Mouse (Mus musculus) left cerebral cortex, postnatal 36 days (tissue): Measurements from ENCODE around the gene Macrod2. TPM values are rescaled to one million over a fixed set of nuclear protein-coding genes. Genes with fewer than 3 reads are reported as not detected.

ENCODE experiments used
- DNase-seq, 2 experiments: peaks; one replicate each; pipeline ENCODE4 v3.0.0; 2021 to 2022; ENCODE audit warnings: low spot score in 2 of 2, mixed read lengths in 1 of 2
- intact Hi-C: fragments of 180-260 bp; cut with DNase I; formaldehyde crosslinking; loops from one replicate; pipeline ENCODE4 v1.15.1; 2025
- total RNA-seq, 2 experiments: library from RNA; stranded (reverse); gene quantifications; 2 replicates each; pipeline ENCODE4 v1.2.3; 2021

Macrod2 gene
- total RNA-seq, 2 experiments from 2014 or later = 47.2 to 55.6 TPM

DNA sequence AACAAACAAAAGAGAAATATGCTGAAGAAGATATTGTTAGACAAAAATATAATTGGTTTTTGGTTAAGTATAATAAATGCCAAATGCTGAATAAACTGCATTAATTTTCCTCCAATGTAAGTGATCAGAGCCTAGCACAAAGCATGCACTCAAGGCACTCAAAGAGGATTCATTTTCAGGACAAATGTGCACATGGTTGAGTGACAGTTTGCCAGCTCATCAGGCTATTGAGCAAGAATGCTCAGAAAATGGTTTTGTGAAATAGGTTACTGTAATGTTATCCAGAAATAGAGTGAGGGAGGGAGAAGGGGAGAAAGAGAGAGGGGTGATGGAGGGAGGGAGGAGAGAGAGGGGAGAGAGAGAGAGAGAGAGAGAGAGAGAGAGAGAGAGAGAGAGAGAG lies 1268.9 kb downstream of the Macrod2 start:
- intact Hi-C loops = no loop called here
- no peak for DNase-seq

DNA sequence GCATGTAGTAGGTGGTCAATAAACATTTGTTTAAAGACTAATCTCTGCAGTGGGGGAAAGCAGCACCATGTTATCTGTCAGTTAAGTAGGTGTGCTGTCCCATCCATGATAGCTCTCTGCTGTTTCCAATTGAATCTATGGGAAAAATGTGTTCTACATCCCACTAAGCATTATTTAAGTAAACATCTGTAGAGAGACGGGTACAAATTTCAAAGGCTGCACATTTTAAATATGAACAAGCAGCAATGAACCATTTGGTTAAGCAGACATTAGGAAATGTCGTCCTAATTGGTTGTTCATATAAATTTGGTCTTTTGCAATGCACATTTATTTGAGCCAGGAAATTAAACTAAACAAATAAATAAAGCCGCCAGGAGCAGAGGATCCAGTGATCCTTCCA lies 1277.7 kb downstream of the Macrod2 start:
- DNase-seq = no peak
- intact Hi-C loops = no loop called here

DNA sequence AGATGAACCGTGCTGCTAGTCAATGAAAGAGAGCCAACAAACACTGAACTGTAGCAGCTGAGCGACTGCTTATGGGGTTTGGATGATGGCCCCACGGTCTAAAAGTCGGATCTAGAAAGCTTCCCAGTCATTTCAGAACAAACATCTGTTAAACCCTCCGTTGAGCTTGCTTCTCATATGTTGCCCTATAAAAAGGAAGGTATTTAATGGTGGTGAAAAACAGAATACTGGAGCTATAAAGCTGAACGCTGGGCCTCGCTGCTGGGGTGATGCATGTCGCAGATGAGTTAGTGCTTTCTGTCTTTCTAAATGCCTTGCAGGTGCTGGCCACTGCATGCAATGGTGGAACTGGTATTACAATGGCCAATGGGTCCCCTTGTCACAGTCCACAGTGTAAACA lies 1278.3 kb downstream of the Macrod2 start:
- intact Hi-C loops = no loop called here
- no peak for DNase-seq

DNA sequence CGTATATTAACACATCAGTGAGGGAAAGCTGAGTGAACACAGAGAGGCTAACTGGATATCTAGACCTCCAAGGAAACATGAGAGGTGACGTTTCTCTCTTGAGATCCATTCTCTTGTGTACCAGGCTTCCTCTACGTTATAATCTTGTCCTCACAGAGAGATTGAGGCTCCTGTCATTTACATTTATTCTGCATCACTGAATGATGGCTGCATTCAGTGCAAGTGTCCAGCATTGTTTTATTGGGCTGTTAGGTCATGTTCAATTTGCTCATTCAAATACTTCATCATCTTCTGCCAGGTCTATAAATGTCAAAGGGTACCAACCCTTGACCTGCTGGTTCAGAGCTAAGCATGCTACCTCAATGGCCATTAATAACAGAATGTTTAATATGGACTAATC lies 1302.4 kb downstream of the Macrod2 start:
- intact Hi-C loops = no loop called here
- no peak for DNase-seq

DNA sequence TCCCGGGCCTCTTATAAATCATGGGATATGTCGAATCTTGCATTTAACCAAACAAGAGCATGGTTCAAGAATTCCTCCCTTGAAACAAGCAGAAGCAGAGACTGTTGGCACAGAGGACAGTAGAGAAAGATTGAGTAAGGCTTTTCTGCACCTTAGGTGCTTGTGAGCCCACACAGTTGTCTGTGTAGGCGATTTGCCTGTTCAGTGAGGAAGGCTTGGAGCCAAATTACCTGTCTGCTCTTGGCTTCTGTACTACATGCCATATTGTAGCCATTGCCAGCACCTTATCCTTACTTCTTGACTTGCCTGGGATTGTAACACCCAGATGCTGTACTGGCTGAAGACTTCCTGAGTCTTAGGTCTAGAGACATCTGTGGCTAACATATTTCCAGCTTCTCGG lies 1303.2 kb downstream of the Macrod2 start:
- DNase-seq = no peak

DNA sequence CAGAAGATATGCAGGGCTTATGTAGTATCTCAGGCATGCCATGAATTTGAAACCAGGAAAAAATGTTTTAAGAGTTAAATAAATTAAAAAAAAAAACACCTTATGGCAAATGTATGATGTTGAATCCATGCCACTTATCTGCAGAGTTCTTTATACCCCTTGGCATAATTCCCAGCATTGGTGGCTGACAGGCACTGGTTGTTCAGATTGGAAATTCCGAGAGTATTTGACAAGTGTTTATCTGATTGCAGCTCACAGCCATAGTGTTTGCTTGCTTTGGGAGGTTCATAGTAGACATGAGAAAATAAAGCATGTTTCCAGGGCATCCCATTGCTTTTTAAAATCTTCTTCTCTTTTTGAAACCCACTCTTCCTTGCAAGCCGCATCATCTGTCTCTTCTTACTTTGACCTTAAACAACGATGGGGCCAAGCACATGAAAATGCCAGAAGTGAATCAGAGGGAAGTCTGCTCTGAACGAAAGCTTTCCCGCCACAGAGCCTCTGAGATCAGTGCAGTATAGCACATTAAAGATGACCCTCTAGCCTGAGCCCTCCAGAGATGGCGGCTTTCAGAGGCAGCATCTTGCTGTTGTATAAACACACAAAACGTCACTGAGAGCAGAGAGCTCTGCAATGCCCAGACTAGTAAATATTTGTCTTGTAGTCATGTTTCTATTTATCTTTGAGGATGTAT lies 1305.8 kb downstream of the Macrod2 start:
- no peak for DNase-seq
- intact Hi-C loops = no loop called here

More for the DNA sequence above, 1303.2 kb downstream of the Macrod2 start:
- intact Hi-C loops = no loop called here

DNA sequence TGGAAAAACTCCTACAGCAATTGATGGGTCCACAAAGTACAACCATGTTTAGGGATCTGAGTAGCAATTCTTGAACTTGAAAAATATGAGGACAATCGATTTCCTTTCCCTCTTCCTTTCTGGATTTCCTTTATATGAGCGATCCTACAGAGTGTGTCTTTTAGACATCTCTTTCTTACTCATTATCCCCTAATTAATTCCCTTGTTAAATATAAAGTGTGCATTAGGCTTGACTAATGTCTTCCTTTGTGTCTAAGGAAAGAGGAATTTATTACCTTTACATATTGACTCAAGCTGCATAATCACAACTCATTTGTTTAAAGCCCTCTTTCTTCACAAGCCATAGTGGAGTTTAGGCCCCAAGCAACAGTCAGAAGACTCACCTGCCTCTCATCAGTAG lies 1316.7 kb downstream of the Macrod2 start:
- DNase-seq = no peak
- intact Hi-C loops = no loop called here

DNA sequence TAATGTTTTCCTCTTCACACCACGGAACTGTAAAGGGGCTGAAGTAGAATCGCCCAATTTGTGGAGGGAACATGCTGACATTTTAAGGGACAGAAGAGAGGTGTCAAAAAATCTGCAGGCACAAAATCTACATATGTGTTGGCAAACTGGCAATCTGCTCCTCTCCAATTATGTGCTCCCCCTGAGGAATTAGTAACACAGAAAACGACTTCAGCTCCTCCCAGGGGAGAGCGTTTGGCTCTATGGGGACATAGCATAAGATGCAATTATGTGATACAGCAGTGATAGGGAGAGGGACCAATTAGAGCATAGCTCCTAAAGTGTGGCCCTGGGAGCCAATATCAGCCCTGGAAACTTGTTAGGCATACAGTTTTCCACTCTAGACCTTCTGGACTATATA lies 1317.2 kb downstream of the Macrod2 start:
- intact Hi-C loops = no loop called here
- DNase-seq = no peak

DNA sequence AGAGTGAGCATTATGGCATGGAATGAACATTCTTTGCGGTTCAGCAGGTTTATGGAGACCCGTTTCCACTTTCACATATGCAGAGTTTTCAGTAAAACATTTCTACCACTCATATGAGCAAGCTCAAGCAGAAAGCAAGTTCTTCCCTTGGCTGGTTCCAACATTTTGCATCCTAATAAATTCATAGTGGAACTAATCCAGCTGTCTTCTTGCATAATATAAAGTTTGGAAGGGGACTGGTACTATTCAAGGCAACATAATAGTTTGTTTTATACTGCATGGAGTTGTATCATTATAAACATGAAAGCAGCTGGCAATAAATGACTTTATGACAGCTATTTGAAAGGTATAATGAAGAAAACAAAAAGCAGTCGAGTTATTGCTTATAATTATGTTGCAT lies 1320.0 kb downstream of the Macrod2 start:
- intact Hi-C loops = no loop called here
- DNase-seq = no peak

DNA sequence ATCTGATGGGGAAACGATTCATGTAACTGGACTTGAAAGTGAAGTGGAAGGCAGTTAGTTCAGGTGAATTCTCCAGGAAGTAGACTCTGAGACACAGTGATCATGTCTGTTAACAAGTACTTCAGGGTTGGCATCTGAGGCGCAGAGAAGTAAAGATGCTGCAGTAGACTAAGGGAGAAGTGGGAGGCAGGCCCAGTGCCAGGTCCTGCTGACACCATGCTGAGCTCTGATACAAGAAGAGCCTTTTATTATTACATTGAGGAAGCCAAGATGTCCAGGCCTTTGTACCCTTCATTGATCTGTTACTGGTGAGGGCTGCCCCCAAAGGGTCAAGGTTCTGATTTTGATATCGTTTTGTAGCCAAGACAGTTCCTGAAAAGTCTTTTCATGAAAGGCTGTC lies 1327.4 kb downstream of the Macrod2 start:
- intact Hi-C loops = no loop called here
- DNase-seq = no peak

DNA sequence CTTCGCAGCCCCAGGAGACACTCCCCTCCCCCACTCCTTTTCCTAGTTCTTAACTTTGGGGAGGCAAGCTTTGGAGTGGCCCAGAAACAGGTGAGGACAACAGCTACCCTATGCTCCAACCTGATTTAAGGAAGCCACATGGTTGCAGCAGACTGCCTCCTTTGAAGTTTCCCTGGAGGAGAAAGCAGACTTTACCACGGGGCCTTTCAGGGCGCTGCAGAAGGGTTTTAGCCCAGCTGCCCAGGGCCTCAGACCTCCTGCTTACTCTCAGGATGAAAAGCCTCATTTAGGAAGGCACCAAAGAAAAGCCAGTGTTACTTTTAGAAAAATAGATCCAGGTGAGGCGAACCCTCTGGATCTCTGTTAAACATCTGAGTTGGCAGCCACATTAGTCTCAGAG lies 1333.9 kb downstream of the Macrod2 start:
- no peak for DNase-seq
- intact Hi-C loops = no loop called here

DNA sequence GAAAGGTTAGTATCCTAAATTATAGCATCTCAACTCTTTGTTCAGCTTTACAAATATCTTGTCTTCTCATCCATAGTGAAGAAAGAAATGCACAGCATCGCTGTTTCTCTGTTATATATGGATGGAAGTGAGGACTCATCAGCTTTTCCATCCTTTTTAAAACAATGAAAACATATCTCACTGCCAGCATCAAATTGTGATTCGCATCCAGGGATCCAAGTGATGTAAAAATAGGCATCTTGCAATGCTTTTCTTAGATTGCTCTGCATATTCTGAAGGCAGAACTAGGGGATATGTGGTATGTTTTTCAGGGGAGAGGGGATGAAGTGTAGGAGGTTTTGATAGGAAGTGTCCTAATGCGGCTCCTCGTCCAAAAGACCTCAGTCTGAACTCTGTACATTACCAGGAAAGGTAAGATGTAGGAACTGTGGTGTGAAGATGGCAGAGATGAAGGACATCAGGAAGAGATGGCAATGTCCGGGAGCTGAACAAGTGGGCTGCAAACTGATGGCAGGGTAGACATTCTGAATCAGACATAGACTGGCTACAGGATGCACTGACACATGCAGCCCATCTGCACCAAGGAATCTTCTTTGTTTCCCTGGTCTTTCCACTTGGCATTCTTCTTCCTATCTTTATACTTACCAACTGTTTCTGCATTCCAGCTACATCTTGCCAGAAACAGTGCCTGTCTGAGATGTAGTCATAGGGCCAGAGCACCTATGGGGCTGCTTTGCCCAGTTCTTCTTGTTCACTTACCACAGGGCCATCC lies 1341.8 kb downstream of the Macrod2 start:
- DNase-seq = peak in 1 of 2 experiments; percentile 37
- intact Hi-C loops = no loop called here

DNA sequence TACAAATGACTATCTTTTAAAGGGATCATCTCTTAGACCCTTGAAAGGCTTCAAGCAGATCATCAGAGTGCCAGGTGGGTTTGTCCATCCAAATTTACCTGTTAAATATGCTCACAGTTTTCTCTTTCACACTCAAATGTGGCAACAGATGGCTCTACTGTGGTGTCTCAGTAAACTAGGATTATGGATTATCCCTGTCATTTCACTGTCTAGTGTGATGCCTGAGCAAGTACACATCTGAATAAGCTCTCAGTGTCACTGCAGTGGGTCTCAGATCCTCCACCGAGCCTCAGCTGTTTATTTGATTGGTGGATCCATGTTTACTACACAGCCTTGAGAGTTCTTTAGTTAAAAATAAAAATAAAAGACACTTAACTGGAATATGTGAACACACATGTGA lies 1343.6 kb downstream of the Macrod2 start:
- intact Hi-C loops = no loop called here
- DNase-seq = no peak

DNA sequence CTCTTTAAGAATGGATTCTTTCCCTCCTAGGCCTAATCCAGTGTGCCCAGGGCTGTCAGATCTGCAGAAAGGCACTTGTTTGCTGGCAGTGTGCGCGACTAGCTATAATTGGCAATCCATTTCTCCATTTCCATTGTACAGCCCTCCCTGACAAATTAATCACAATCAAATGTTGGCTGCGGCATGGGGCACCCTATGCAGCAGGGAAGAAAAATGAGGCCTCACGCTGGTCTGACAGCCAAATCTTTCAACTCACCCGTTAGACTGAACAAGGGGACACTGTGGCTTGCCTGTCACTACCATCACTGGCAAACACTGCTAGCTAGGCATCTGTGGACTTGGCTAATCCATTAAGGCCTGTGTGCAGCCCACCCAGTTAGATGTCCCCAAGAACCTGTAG lies 1345.2 kb downstream of the Macrod2 start:
- intact Hi-C loops = no loop called here
- DNase-seq = no peak

DNA sequence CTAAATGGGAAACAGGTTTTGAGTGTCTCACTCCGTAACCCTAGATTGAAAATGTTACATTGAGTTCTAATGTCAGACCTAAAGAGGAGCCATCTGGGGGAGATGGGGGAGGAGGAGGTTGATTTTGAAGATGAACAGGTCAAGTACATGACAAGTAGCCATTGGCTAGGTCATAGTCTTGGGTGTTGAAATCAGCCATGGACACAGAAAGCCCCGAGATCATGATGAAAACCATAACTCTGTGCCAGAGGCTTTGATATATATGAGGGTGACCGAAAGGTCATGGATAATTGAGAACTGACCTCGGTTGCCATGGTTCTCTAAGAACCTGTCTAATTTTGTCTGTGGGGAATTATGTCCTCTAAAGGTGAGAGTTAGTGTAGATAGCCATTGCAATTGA lies 1405.1 kb downstream of the Macrod2 start:
- intact Hi-C loops = no loop called here
- DNase-seq = no peak

DNA sequence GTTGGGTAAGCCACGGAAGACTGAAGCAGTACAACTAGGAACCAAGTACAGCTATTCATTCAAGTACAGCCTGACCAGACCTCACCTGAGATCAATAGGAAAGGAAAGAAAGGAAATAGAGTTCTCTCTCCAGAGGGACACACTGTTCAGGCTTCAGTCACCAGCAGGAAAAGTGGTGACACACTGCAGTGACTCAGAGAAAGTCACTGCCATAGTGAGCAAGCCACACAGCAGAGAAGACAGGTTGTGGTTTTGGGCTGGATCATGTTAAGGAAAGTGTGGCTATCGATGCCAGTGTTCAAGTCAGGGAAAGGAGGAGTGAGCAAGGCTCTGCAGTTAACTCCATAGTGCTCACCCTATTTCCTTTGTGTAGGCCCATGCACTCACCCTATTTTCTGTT lies 1405.8 kb downstream of the Macrod2 start:
- DNase-seq = no peak
- intact Hi-C loops = no loop called here

DNA sequence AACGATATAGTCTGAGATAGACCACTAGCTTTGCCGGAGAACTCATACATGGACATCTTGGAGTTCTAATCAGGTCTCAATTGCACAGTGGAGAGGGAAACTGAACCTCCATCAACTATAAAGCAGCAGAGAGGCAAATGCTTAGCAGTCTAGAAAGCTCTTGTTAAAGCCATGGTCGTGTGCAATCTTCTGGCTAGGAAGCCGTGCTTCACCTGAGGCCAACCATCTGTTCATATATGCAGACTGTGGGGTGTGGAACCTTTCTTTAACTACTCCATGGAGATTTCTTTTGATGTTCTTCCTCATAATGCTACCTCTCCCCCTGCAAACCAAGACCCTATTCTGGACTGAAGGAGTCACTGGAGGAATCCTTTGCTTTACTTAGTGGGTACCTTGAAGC lies 1421.2 kb downstream of the Macrod2 start:
- DNase-seq = no peak
- intact Hi-C loops = no loop called here

DNA sequence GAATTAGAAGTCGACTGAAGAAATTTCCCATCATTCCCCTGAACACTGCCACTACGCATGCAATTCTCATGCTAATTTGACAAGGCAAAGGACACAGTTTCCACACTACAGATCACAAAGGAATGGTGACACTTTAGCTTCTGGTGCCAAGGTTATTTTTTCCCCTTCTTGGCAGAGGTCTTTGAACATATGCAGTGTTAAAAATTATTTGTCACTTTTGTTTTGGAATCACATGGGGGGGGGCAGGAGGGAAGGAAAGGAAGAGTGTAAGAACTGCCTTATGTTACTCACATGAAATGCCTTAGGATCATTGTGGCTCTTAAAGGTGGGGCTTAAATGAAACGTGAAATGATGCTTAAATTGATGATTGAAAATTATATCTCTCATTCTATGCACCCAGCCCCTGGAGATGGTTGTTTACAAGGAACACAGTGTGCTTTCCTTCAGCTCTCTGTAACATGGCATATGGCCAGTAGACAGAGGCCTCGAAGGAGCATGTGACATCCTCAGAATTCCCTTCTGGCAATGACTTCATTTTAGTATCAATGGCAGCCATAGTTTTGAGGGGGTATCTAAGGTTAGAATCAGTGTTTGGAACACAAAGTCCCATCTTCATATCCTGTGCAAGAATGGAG lies 1422.6 kb downstream of the Macrod2 start:
- DNase-seq = no peak
- intact Hi-C loops = no loop called here

DNA sequence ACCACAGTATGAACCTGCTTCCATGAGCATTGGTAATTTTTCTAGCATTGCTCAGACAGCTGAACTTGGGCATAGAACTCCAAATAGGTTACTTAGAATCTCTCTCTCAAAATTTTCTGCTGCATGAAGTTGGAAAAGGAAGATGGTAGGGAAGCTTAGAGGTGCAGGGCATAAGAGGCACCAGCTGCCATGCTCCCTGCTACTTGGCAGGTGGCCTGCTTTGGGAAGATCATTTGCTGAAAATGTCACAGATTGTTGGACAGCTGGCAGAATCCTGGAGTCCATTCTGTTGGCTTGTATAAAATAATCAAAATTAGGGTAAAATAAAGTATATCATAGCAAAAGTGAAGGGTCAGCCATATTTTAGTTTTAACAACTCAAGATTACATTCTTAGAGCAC lies 1425.7 kb downstream of the Macrod2 start:
- DNase-seq = no peak
- intact Hi-C loops = no loop called here

DNA sequence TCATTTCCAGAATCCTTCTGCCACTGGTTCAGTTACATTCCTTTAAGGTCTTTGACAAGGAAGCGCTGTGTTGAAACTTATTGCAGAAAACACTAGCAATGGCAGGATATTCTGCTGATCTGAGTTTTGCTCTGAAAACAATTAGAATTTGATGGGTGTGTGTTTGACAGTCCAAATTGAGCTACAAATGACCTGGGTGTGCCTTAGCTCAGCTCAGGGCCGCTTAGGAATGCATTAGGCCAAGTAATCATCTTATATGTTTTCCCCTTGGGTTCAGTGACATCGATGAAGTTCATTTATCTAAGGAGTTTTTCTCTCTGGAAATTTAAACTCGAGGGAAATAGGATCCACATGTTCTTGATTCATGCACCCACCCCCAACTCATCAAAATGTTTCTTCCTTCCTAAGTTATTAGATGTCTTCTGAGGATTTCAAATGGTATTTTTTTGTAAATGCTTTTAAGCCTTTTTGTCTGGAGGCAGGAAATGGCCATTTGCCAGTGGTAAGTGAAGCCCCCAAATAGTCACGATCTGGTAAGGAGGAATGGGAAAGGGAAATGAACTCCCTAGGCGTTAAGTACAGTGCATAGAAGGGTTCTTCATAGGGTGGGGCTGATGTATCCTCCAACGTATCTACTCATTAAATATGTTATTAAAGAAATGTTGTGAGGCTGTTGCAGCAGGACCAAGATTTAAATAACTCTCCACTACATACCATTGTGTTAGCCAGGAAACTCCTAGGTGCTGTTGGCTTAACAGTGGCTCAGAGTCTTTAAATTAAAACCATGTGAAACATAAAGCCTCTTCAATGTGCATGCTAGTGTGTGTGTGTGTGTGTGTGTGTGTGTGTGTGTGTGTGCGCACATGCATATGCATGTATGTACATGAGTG lies 1430.7 kb downstream of the Macrod2 start:
- intact Hi-C loops = no loop called here
- no peak for DNase-seq
